Mouse (Mus musculus) hindbrain, postnatal 0 days (tissue): ENCODE results near the gene Wnt2b. TPM values are rescaled to one million over a fixed set of nuclear protein-coding genes. Genes with fewer than 3 reads are reported as not detected.

Experiments
- ATAC-seq: fragments of 200-750 bp; cut with Nextera tagmentation; 2 replicates; pipeline ENCODE4 v1.8.0; 2017; ENCODE audit warnings: mild to moderate bottlenecking, moderate TSS enrichment, moderate library complexity
- DNase-seq: peaks from one replicate; pipeline ENCODE4 v3.0.0-alpha.2; 2015; ENCODE audit warnings: low spot score
- H3K27ac ChIP-seq: fragments of 300-500 bp; sonication (generic); 2 replicates; pipeline ENCODE4 v1.5.1; 2014; ENCODE audit warnings: mild to moderate bottlenecking
- H3K27me3 ChIP-seq: fragments of 300-500 bp; sonication (generic); 2 replicates; pipeline ENCODE4 v1.6.1; 2014; ENCODE audit warnings: low read length, mixed read lengths; ENCODE audit not compliant: insufficient read depth
- H3K36me3 ChIP-seq: fragments of 300-500 bp; sonication (generic); 2 replicates; pipeline ENCODE4 v1.6.1; 2014; ENCODE audit warnings: low read length, mixed read lengths; ENCODE audit not compliant: insufficient read depth
- H3K4me1 ChIP-seq: fragments of 300-500 bp; sonication (generic); 2 replicates; pipeline ENCODE4 v1.6.1; 2014; ENCODE audit warnings: antibody characterized with exemption, low read length, mixed read lengths; ENCODE audit not compliant: insufficient read depth
- H3K4me2 ChIP-seq: fragments of 300-500 bp; sonication (generic); 2 replicates; pipeline ENCODE4 v1.6.1; 2014; ENCODE audit warnings: low read depth, mild to moderate bottlenecking, low read length, moderate library complexity, mixed read lengths
- H3K4me3 ChIP-seq: fragments of 300-500 bp; sonication (generic); 2 replicates; pipeline ENCODE4 v1.5.1; 2014; ENCODE audit warnings: low read length
- H3K9ac ChIP-seq: fragments of 300-500 bp; sonication (generic); replicated peaks from 2 replicates; pipeline ENCODE4 v1.6.1; 2014; ENCODE audit warnings: mild to moderate bottlenecking, low read length, moderate library complexity, mixed read lengths
- H3K9me3 ChIP-seq: fragments of 300-500 bp; sonication (generic); 2 replicates; pipeline ENCODE4 v1.6.1; 2016; ENCODE audit warnings: low read length, mixed read lengths
- CTCF ChIP-seq: IDR thresholded peaks from 2 replicates; pipeline ENCODE4 v1.5.1; 2016; ENCODE audit warnings: antibody characterized with exemption, control low read depth, low read depth
- WGBS: fragments of 180-500 bp; shearing (Covaris S2); extraction: QIAGEN DNeasy Blood & Tissue Kit; methylation state at CpG from one replicate; pipeline ENCODE4 v1.1.7; 2014; 5-methylcytosine and 5-hydroxymethylcytosine counted together
- polyA plus RNA-seq: library from polyadenylated mRNA; unstranded; fragments of >200 nt; fragmentation: Nextera tagmentation; extraction: Ambion mirVana; gene quantifications from 2 replicates; pipeline ENCODE4 v1.2.1, GENCODE M21; 2015
- total RNA-seq: library from RNA; depleted of rRNA; stranded (reverse); fragments of >200 nt; gene quantifications from 2 replicates; pipeline ENCODE4 v1.2.3, GENCODE M21; 2014

The Wnt2b gene
- total and polyA plus RNA-seq, 2 experiments from 2014 or later: 0.56 to 3.2 TPM

DNA sequence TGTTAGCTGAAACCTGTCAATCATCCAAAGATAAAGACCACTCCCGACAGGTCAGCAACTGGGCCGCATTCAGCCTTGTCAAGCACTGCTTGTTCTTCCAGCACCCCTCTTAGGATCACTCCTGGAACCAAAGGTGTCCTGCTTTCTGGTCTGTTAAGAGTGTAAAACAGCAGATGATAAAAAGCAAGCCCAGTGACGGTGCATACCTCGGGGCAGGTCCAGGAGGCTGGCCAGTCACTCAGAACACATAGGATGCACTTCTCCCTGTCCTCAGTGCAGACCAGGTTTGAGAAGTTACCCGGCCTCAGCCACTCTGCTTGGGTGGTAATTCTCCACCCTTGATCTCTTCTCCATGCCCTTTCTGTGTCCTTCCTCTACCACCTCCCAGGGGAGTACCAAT is 19.0 kb downstream of the Wnt2b start:
- Histone ChIP-seq H3K9ac (no peak overlapping the region), H3K4me3 (no peak overlapping the region), H3K9me3 (no peaks in the 10 kb centered on the region), H3K27ac (no peak overlapping the region), H3K4me1 (no peaks in the 10 kb centered on the region), H3K27me3 (no peaks in the 10 kb centered on the region), H3K36me3 (peaks cover 14% of the 10 kb centered on the region), H3K4me2 (no peak overlapping the region)
- no peak for DNase-seq
- no peak for ATAC-seq
- 67% methylated on average over 5 of the region's 5 CpGs for WGBS
- no peak for TF ChIP-seq CTCF

DNA sequence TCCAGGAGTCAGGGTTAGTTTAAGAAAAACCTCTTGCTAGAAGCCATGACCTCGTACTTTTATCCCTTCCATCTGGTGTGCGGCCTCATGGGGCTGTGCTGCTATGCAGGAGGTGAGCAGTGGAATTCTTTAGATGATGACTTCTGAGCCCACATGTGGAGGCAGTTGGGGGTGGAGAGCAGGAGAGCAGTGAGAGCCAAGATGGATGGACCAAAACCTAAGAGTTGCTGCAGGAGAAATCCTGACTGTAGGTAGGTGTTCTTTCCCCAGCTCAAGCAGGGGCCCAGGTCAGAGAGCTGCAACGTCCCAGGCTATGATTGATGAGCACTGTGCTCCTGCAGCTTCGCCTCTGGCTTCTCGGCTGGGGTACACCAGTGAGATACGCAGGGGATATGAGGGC is 21.0 kb downstream of the Wnt2b start:
- Histone ChIP-seq H3K4me2 (no peak overlapping the region), H3K9ac (no peak overlapping the region), H3K27ac (no peak overlapping the region), H3K4me1 (no peaks in the 10 kb centered on the region), H3K27me3 (no peaks in the 10 kb centered on the region), H3K4me3 (no peak overlapping the region), H3K9me3 (no peaks in the 10 kb centered on the region), H3K36me3 (0 out of 2 replicates have a peak, but pooled peaks cover 3% of the 10 kb centered on the region)
- DNase-seq (no peak), ATAC-seq (no peak)
- no peak for TF ChIP-seq CTCF
- WGBS: 68% methylated on average over 6 of the region's 6 CpGs

DNA sequence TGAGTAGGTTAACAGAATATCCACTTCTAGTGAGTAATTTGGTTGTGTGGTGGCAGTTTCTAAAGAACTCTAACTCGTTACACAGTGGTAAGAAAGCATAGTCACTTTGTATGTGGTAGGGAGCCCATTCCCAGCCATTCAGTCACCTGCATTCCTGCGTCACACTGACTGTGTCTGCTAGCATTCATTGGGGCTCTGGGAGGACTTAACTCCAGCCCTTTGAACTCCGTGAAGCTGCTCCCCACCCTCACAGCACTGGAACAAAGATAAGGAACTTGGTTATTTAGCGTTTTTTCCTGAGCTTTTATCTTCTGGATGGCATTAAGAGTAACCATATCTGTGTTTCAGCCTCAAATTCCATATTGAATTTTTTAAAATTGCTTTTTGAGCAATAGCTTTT is 23.4 kb downstream of the Wnt2b start:
- ATAC-seq (no peak), DNase-seq (no peak)
- no peak overlapping the region for H3K4me3 ChIP-seq
- H3K4me2 ChIP-seq: no peak overlapping the region
- 0 out of 2 replicates have a peak, but pooled peaks cover 3% of the 10 kb centered on the region for H3K36me3 ChIP-seq
- H3K9me3 ChIP-seq: no peaks in the 10 kb centered on the region
- H3K27me3 ChIP-seq: no peaks in the 10 kb centered on the region
- no peaks in the 10 kb centered on the region for H3K4me1 ChIP-seq
- TF ChIP-seq CTCF: no peak
- H3K27ac ChIP-seq: no peak overlapping the region
- WGBS: 38% methylated on average over 4 of the region's 4 CpGs
- no peak overlapping the region for H3K9ac ChIP-seq

GRCm38 (mm10) chr3:104937728-104938305 is 23.9 kb downstream of the Wnt2b start:
- no peak for TF ChIP-seq CTCF
- no peak overlapping the region for H3K4me3 ChIP-seq
- DNase-seq (no peak), ATAC-seq (no peak)
- 0 out of 2 replicates have a peak, but pooled peaks cover 3% of the 10 kb centered on the region for H3K36me3 ChIP-seq
- no peaks in the 10 kb centered on the region for H3K4me1 ChIP-seq
- H3K27ac ChIP-seq: no peak overlapping the region
- no peak overlapping the region for H3K9ac ChIP-seq
- WGBS: 92% methylated on average over 2 of the region's 2 CpGs
- no peak overlapping the region for H3K4me2 ChIP-seq
- no peaks in the 10 kb centered on the region for H3K9me3 ChIP-seq
- no peaks in the 10 kb centered on the region for H3K27me3 ChIP-seq

DNA sequence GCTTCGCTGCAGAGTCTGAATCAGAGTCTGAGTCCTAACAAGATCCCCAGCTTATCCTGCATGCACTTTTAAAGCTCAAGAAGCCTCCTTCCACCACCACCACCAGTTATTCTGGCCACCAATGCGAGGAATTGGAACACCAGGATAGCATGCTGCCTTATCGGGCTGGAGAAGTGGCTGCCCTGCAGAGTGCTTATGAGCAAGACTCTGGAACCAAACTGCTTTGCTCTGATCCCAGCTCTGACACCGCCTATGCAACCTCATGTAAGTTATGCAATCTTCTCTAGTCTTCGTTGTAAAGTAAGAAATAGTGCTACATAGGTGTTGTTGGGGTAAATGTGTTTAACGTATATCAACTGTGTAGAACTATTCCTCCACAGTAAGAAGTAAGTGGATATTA is 32.3 kb downstream of the Wnt2b start:
- H3K4me2 ChIP-seq: no peak overlapping the region

GRCm38 (mm10) chr3:104914986-104915385 is 46.7 kb downstream of the Wnt2b start:
- H3K27ac ChIP-seq: no peak overlapping the region

More for the DNA sequence above, 32.3 kb downstream of the Wnt2b start:
- H3K9me3 ChIP-seq: no peaks in the 10 kb centered on the region
- H3K36me3 ChIP-seq: peaks cover 10% of the 10 kb centered on the region
- H3K4me3 ChIP-seq: no peak overlapping the region
- no peak overlapping the region for H3K9ac ChIP-seq
- no peak for TF ChIP-seq CTCF
- ATAC-seq (no peak), DNase-seq (no peak)
- H3K27me3 ChIP-seq: no peaks in the 10 kb centered on the region
- WGBS: 93% methylated on average over 6 of the region's 6 CpGs
- no peaks in the 10 kb centered on the region for H3K4me1 ChIP-seq
- H3K27ac ChIP-seq: no peak overlapping the region

GRCm38 (mm10) chr3:104909195-104909594 is 52.5 kb downstream of the Wnt2b start:
- H3K36me3 ChIP-seq: peaks cover 19% of the 10 kb centered on the region; the same call in 1 of the 2 replicates
- H3K9ac ChIP-seq: no peak overlapping the region
- H3K4me3 ChIP-seq: no peak overlapping the region
- no peak overlapping the region for H3K4me2 ChIP-seq
- no peak for TF ChIP-seq CTCF
- H3K4me1 ChIP-seq: no peaks in the 10 kb centered on the region
- ATAC-seq (no peak), DNase-seq (no peak)
- no peaks in the 10 kb centered on the region for H3K27me3 ChIP-seq
- 63% methylated on average over 6 of the region's 6 CpGs for WGBS
- H3K27ac ChIP-seq: no peak overlapping the region
- no peaks in the 10 kb centered on the region for H3K9me3 ChIP-seq

More at GRCm38 (mm10) chr3:104914986-104915385, 46.7 kb downstream of the Wnt2b start:
- no peaks in the 10 kb centered on the region for H3K4me1 ChIP-seq
- H3K27me3 ChIP-seq: no peaks in the 10 kb centered on the region
- H3K36me3 ChIP-seq: 0 out of 2 replicates have a peak, but pooled peaks cover 7% of the 10 kb centered on the region
- TF ChIP-seq CTCF: no peak
- no peak for DNase-seq
- H3K4me2 ChIP-seq: no peak overlapping the region
- no peak overlapping the region for H3K9ac ChIP-seq
- 34% methylated on average over 3 of the region's 3 CpGs for WGBS
- no peak for ATAC-seq
- no peaks in the 10 kb centered on the region for H3K9me3 ChIP-seq
- H3K4me3 ChIP-seq: no peak overlapping the region
